ENCODE assay signal across 25 mouse cellular contexts in the genomic region with DNA sequence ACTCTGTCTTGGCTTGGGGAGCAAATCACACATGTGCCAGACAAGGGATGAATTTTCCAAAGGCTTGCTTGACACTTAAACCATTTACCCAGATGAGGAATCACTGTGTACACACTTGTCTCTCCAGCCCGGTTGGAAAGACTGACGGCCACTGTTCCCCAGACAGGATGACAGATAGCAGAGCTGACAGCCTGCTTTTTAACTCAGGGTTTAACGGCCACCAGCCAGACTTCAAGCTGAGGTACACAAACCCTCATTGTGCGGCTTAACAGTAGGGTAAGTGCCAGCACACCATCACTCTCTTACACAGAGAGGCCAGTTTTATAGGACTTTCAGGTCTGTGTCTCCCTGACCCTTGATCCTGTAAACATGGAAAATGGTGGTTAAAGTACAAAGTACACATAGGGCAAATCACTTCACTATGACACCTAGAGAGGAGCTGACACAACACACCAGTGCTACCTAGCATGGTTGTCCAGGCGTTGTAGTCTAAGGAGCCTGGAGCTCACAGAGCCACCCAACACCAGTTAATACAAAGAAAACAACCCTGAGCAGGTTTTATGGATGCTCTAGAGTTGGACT. TPM values are rescaled to one million over a fixed set of nuclear protein-coding genes. Genes with fewer than 3 reads are reported as not detected.
A peak's percentile ranks its signal among the peaks of the same experiment; 100 is the strongest.
DNase-seq lines count a peak whose midpoint lies in the region; ATAC-seq and TF ChIP-seq lines count a peak whose summit lies in the region.
"Had no signal": no experiment of that assay in that cellular context is flagged by ENCODE, and none has a peak within 500 bp of the region (broad histone marks: within the 10 kb centered on the region; RNA-seq: fewer than 3 reads in every experiment).

No protein-coding gene starts in this region.

- 43% methylated on average over 5 of the region's 5 CpGs for WGBS in hindbrain, embryonic 16.5 days
- WGBS in hindbrain, embryonic 13.5 days: 35% methylated on average over 5 of the region's 5 CpGs
- 32% methylated on average over 5 of the region's 5 CpGs for WGBS in liver, embryonic 16.5 days (ENCODE audit: insufficient replicate concordance)
- 19% methylated on average over 5 of the region's 5 CpGs for WGBS in intestine, postnatal 0 days

- TF ChIP-seq CTCF in intestine, postnatal 0 days (IDR thresholded peaks at IDR 0.05; ENCODE audit: low read depth): no peak

- no peak overlapping the region for H3K4me3 ChIP-seq in hindbrain, embryonic 16.5 days (ENCODE audit: low read length)
- no peak overlapping the region for H3K4me3 ChIP-seq in hindbrain, embryonic 13.5 days
- H3K4me3 ChIP-seq in liver, embryonic 16.5 days (ENCODE audit: low read depth, low read length): no peak overlapping the region
- no peak overlapping the region for H3K4me3 ChIP-seq in intestine, postnatal 0 days (ENCODE audit: low read depth, low read length)
- H3K4me3 ChIP-seq: embryonic facial prominence, embryonic 10.5 days; forebrain, embryonic 15.5 days; heart, embryonic 13.5 days; hindbrain, embryonic 12.5 days; midbrain, embryonic 15.5 days; stomach, embryonic 15.5 days had no signal

- H3K27me3 ChIP-seq in hindbrain, embryonic 16.5 days (replicated peaks; ENCODE audit: control insufficient read depth, insufficient read depth, low read length): no peaks in the 10 kb centered on the region
- no peaks in the 10 kb centered on the region for H3K27me3 ChIP-seq in hindbrain, embryonic 13.5 days
- no peaks in the 10 kb centered on the region for H3K27me3 ChIP-seq in liver, embryonic 16.5 days (ENCODE audit: control insufficient read depth, insufficient read depth, low read depth, low read length)
- no peaks in the 10 kb centered on the region for H3K27me3 ChIP-seq in intestine, postnatal 0 days (replicated peaks; ENCODE audit: control insufficient read depth, insufficient read depth, low read length)
- H3K27me3 ChIP-seq: forebrain, embryonic 15.5 days; heart, embryonic 13.5 days; hindbrain, embryonic 12.5 days; midbrain, embryonic 15.5 days; stomach, embryonic 15.5 days had no signal

- H3K9me3 ChIP-seq in hindbrain, embryonic 16.5 days (ENCODE audit: control insufficient read depth, low read length): peaks cover 5% of the 10 kb centered on the region; the same call in 1 of the 2 replicates
- 0 out of 2 replicates have a peak, but pooled peaks cover 7% of the 10 kb centered on the region for H3K9me3 ChIP-seq in hindbrain, embryonic 13.5 days
- H3K9me3 ChIP-seq in liver, embryonic 16.5 days (replicated peaks; ENCODE audit: control insufficient read depth, low read length): no peaks in the 10 kb centered on the region
- no peaks in the 10 kb centered on the region for H3K9me3 ChIP-seq in intestine, postnatal 0 days (ENCODE audit: control insufficient read depth)
- H3K9me3 ChIP-seq: forebrain, embryonic 15.5 days; midbrain, embryonic 15.5 days; stomach, embryonic 15.5 days had no signal

- 0 out of 2 replicates have a peak, but pooled peaks have one; percentile 58 for ATAC-seq in hindbrain, embryonic 16.5 days
- ATAC-seq in hindbrain, embryonic 13.5 days (ENCODE audit: low FRiP score): no peak
- ATAC-seq in liver, embryonic 16.5 days (ENCODE audit: low read depth): peak; percentile 70
- ATAC-seq in intestine, postnatal 0 days: peak; percentile 63
- ATAC-seq: forebrain, embryonic 15.5 days; inflammation-experienced regulatory T-cells, adult 6 months; midbrain, embryonic 15.5 days had no signal

- H3K4me1 ChIP-seq in hindbrain, embryonic 16.5 days (ENCODE audit: control insufficient read depth, insufficient read depth, low read depth, low read length): no peaks in the 10 kb centered on the region
- H3K4me1 ChIP-seq in hindbrain, embryonic 13.5 days (replicated peaks): no peaks in the 10 kb centered on the region
- H3K4me1 ChIP-seq in liver, embryonic 16.5 days (ENCODE audit: control insufficient read depth, low read depth, low read length): no peaks in the 10 kb centered on the region; the same call in 1 of the 2 replicates
- no peaks in the 10 kb centered on the region for H3K4me1 ChIP-seq in intestine, postnatal 0 days (replicated peaks; ENCODE audit: control insufficient read depth, insufficient read depth, low read length)
- H3K4me1 ChIP-seq: embryonic facial prominence, embryonic 10.5 days; forebrain, embryonic 15.5 days; heart, embryonic 13.5 days; hindbrain, embryonic 12.5 days; midbrain, embryonic 15.5 days; stomach, embryonic 15.5 days had no signal

- H3K27ac ChIP-seq in hindbrain, embryonic 16.5 days (ENCODE audit: low read depth, low read length): no peak overlapping the region
- no peak overlapping the region for H3K27ac ChIP-seq in hindbrain, embryonic 13.5 days
- H3K27ac ChIP-seq in liver, embryonic 16.5 days (ENCODE audit: low read length): no peak overlapping the region; the same call in 1 of the 2 replicates
- no peak overlapping the region for H3K27ac ChIP-seq in intestine, postnatal 0 days (ENCODE audit: low read depth, low read length)
- H3K27ac ChIP-seq: embryonic facial prominence, embryonic 10.5 days; forebrain, embryonic 15.5 days; heart, embryonic 13.5 days; hindbrain, embryonic 12.5 days; midbrain, embryonic 15.5 days; stomach, embryonic 15.5 days had no signal

- H3K4me2 ChIP-seq in hindbrain, embryonic 16.5 days (ENCODE audit: low read length): no peak overlapping the region
- H3K4me2 ChIP-seq in hindbrain, embryonic 13.5 days: no peak overlapping the region
- H3K4me2 ChIP-seq in liver, embryonic 16.5 days (ENCODE audit: low read depth, low read length): no peak overlapping the region
- H3K4me2 ChIP-seq in intestine, postnatal 0 days (replicated peaks; ENCODE audit: low read depth): no peak overlapping the region
- H3K4me2 ChIP-seq: forebrain, embryonic 15.5 days; heart, embryonic 13.5 days; hindbrain, embryonic 12.5 days; lung, embryonic 14.5 days; midbrain, embryonic 15.5 days; stomach, embryonic 15.5 days had no signal

- no peaks in the 10 kb centered on the region for H3K36me3 ChIP-seq in hindbrain, embryonic 16.5 days (ENCODE audit: control insufficient read depth, insufficient read depth, low read length)
- H3K36me3 ChIP-seq in hindbrain, embryonic 13.5 days: no peaks in the 10 kb centered on the region
- H3K36me3 ChIP-seq in liver, embryonic 16.5 days (ENCODE audit: control insufficient read depth, insufficient read depth): no peaks in the 10 kb centered on the region
- no peaks in the 10 kb centered on the region for H3K36me3 ChIP-seq in intestine, postnatal 0 days (ENCODE audit: control insufficient read depth, insufficient read depth)
- H3K36me3 ChIP-seq: embryonic facial prominence, embryonic 10.5 days; forebrain, embryonic 15.5 days; heart, embryonic 13.5 days; hindbrain, embryonic 12.5 days; midbrain, embryonic 15.5 days; stomach, embryonic 15.5 days had no signal

- H3K9ac ChIP-seq in hindbrain, embryonic 16.5 days (ENCODE audit: low read depth, low read length): no peak overlapping the region
- H3K9ac ChIP-seq in hindbrain, embryonic 13.5 days: no peak overlapping the region
- no peak overlapping the region for H3K9ac ChIP-seq in liver, embryonic 16.5 days (ENCODE audit: low read depth, low read length)
- H3K9ac ChIP-seq in intestine, postnatal 0 days (ENCODE audit: low read depth, low read length): no peak overlapping the region
- H3K9ac ChIP-seq: forebrain, embryonic 15.5 days; heart, embryonic 13.5 days; hindbrain, embryonic 12.5 days; lung, embryonic 14.5 days; midbrain, embryonic 15.5 days; stomach, embryonic 15.5 days had no signal

- DNase-seq in liver: no peak
- DNase-seq in yolk sac, embryonic 10.5 days (ENCODE audit: low spot score): peak; percentile 51
- DNase-seq in left cerebral cortex, adult 9 months (ENCODE audit: low spot score in 2 of 2): no peak
- no peak for DNase-seq in left cerebral cortex, adult 8-10 months (ENCODE audit: low spot score in 2 of 2)
- DNase-seq: adrenal gland, postnatal 10 days; cerebellum, adult 2 months; cerebellum, postnatal 25 days; heart, postnatal 14 days; lung, embryonic 14.5 days; right cerebral cortex, adult 18-20 months; thymus, adult 2 months had no signal

RNA-seq across cellular contexts. Expression of gene Dcdc2c, which starts 42.4 kb away (rescaled TPM):
- polyA plus RNA-seq in hindbrain, embryonic 16.5 days (2015; fragmentation: Nextera tagmentation; extraction: Ambion mirVana): not detected in 2 replicates
- 0.30 TPM in 1 of 2 replicates, not detected in the other for polyA plus RNA-seq in hindbrain, embryonic 13.5 days (2015; fragmentation: Nextera tagmentation; extraction: Ambion mirVana)
- not detected in 2 replicates for polyA plus RNA-seq in liver, embryonic 16.5 days (2015; fragmentation: Nextera tagmentation; extraction: Ambion mirVana)
- not detected in 2 replicates for polyA plus RNA-seq in intestine, postnatal 0 days (2015; fragmentation: Nextera tagmentation; extraction: Ambion mirVana)
- under 1 TPM; 0.48 to 1.00 (median 0.62) TPM for total RNA-seq in left cerebral cortex, adult 8-10 months (2022)
- total RNA-seq: adrenal gland, postnatal 10 days; gastrocnemius, adult 8-10 months; megakaryocyte, adult 5-6 weeks had no signal
- polyA plus RNA-seq: cerebellum, adult 2 months; heart, embryonic 13.5 days; inflammation-experienced regulatory T-cells, adult 6 months; thymus, adult 2 months; urinary bladder, adult 2 months had no signal
